Mouse (Mus musculus) neural tube, embryonic 11.5 days (tissue): ENCODE results near the gene Hoxc12. TPM values are rescaled to one million over a fixed set of nuclear protein-coding genes. Genes with fewer than 3 reads are reported as not detected.
A peak's percentile ranks its signal among the peaks of the same experiment; 100 is the strongest.

ENCODE experiments used
- ATAC-seq: fragments of 200-750 bp; cut with Nextera tagmentation; 2 replicates; pipeline ENCODE4 v1.8.0; 2017; ENCODE audit warnings: moderate number of reproducible peaks, mild to moderate bottlenecking, moderate TSS enrichment, moderate library complexity; ENCODE audit not compliant: insufficient read depth, low FRiP score, low TSS enrichment
- DNase-seq: peaks from one replicate; pipeline ENCODE4 v3.0.0-alpha.2; 2015; ENCODE audit warnings: low spot score
- H3K27ac ChIP-seq: fragments of 300-500 bp; sonication (generic); 2 replicates; pipeline ENCODE4 v1.5.1; 2014; ENCODE audit warnings: low read depth, mild to moderate bottlenecking, low read length
- H3K27me3 ChIP-seq: fragments of 300-500 bp; sonication (generic); 2 replicates; pipeline ENCODE4 v1.6.1; 2014; ENCODE audit warnings: mild to moderate bottlenecking, low read length, mixed read lengths; ENCODE audit not compliant: control insufficient read depth, insufficient read depth
- H3K36me3 ChIP-seq: fragments of 300-500 bp; sonication (generic); 2 replicates; pipeline ENCODE4 v1.6.1; 2014; ENCODE audit warnings: mild to moderate bottlenecking, low read length, moderate library complexity, mixed read lengths; ENCODE audit not compliant: control insufficient read depth, insufficient read depth
- H3K4me1 ChIP-seq: fragments of 300-500 bp; sonication (generic); 2 replicates; pipeline ENCODE4 v1.6.1; 2014; ENCODE audit warnings: low read length, mixed read lengths; ENCODE audit not compliant: control insufficient read depth, insufficient read depth
- H3K4me2 ChIP-seq: fragments of 300-500 bp; sonication (generic); 2 replicates; pipeline ENCODE4 v1.6.1; 2014; ENCODE audit warnings: low read depth, mild to moderate bottlenecking, moderate library complexity
- H3K4me3 ChIP-seq: fragments of 300-500 bp; sonication (generic); 2 replicates; pipeline ENCODE4 v1.5.1; 2014; ENCODE audit warnings: low read depth, low read length
- H3K9ac ChIP-seq: fragments of 300-500 bp; sonication (generic); 2 replicates; pipeline ENCODE4 v1.6.1; 2014; ENCODE audit warnings: mild to moderate bottlenecking, low read length
- H3K9me3 ChIP-seq: fragments of 300-500 bp; sonication (generic); 2 replicates; pipeline ENCODE4 v1.6.1; 2016; ENCODE audit warnings: low read length; ENCODE audit not compliant: control insufficient read depth
- WGBS: fragments of 180-500 bp; shearing (Covaris S2); extraction: QIAGEN DNeasy Blood & Tissue Kit; methylation state at CpG from one replicate; pipeline ENCODE4 v1.1.7; 2014; 5-methylcytosine and 5-hydroxymethylcytosine counted together
- polyA plus RNA-seq: library from polyadenylated mRNA; unstranded; fragments of >200 nt; fragmentation: Nextera tagmentation; extraction: Ambion mirVana; gene quantifications from 2 replicates; pipeline ENCODE4 v1.2.1, GENCODE M21; 2014

Gene Hoxc12
- polyA plus RNA-seq, 1 experiment from 2014 or later, result 4.6 TPM

DNA sequence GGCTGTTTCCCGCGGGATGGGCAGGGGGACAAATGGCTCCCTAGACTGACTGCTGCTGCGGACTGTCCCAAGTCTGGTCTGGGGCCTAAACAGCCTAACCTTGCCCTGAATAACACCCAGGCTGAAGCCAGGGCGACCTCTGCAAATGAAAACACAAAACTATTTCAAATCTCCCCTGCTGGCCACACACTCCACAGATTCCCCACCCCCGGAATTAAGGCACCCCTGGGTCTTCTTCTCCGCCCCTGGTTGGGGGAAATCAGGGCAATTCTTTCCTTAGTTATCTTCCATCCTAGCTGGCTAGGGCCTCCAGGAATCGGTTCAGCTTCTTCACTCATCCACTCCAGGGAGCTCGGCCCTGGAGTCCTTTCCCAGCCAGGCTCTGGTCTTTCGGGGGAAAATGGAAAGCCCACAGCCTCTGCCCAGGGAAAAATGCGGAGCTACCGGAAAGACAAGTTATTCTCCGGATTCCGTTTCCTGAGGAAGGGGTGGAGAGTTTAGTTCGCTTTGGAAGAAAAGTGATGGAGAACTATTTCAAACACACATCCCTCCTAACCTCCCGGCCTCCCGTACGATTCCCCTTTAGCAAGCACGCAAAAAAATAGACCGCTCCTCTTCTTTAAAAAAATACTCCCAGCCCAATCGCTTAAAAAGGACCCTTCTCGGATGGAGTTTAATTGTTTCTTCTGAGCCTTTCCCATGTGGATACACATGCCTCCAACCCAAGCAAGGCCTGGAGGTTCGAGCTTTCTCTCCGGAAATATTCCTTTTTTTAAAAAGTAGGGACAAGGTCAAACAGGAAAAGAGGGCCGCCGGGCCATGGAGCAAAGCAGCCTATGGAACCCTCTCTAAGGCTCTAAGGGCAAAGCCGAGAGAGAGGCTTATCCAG lies 28.7 kb downstream of the Hoxc12 start:
- peaks cover 91% of the 10 kb centered on the region for H3K27me3 ChIP-seq
- WGBS, result 3% methylated on average over 26 of the region's 26 CpGs
- H3K9ac ChIP-seq, result peak overlapping the region; percentile 77
- H3K4me1 ChIP-seq, result no peaks in the 10 kb centered on the region
- H3K9me3 ChIP-seq, result no peaks in the 10 kb centered on the region
- ATAC-seq, result no peak
- peak overlapping the region; percentile 57 for H3K4me2 ChIP-seq
- no peak for DNase-seq
- peak overlapping the region; percentile 95 for H3K4me3 ChIP-seq
- peak overlapping the region; percentile 78 for H3K27ac ChIP-seq
- no peaks in the 10 kb centered on the region for H3K36me3 ChIP-seq

DNA sequence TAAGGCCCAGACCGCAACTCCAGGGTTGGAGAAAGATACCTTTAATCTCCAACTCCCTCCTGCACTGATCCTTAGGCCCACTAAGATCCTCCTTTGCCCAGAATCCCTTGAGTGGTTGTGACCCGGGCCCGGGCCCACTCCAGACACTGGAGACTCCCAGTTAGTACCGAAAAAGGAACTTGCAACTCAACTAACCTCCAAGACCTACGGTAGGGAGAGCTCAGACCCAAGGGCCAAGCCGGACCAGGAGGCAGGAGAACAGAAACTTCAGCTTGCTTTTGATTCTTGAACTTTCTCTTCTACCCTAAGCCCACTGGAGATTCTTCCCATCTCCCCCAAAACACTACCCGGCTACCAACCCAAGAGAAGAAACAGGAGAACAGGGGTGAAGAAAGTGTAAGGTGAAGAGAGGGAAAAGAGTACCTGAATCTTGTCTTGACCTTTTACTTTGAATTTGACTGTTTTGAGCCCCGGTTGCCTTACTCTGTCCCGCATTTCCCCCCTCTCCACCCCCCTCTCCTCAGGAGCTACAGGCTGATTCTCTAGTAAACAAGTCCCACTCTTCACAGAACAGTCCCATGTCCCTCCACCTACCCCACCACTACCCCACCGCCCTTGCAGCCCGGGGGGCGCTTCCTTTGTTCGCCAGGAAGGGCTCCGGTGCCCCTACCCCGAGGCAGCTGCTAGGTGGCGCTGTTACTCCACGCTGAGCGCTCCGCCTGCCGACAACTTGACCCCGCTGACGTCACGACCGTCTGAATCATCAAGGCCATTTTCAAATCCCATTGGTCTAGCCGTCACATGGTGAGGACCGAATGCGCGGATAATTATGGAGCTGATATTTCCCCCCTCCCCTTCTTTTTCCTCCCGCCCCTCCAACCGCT lies 29.6 kb downstream of the Hoxc12 start:
- peak; percentile 84 for ATAC-seq
- Histone ChIP-seq H3K36me3 (no peaks in the 10 kb centered on the region), H3K27ac (peak overlapping the region; percentile 78), H3K4me3 (peak overlapping the region; percentile 95), H3K27me3 (peaks cover 87% of the 10 kb centered on the region), H3K4me1 (no peaks in the 10 kb centered on the region), H3K4me2 (peak overlapping the region; percentile 57), H3K9me3 (no peaks in the 10 kb centered on the region), H3K9ac (peak overlapping the region; percentile 90)
- under 1% methylated on average over 29 of the region's 30 CpGs for WGBS
- peak; percentile 90 for DNase-seq

DNA sequence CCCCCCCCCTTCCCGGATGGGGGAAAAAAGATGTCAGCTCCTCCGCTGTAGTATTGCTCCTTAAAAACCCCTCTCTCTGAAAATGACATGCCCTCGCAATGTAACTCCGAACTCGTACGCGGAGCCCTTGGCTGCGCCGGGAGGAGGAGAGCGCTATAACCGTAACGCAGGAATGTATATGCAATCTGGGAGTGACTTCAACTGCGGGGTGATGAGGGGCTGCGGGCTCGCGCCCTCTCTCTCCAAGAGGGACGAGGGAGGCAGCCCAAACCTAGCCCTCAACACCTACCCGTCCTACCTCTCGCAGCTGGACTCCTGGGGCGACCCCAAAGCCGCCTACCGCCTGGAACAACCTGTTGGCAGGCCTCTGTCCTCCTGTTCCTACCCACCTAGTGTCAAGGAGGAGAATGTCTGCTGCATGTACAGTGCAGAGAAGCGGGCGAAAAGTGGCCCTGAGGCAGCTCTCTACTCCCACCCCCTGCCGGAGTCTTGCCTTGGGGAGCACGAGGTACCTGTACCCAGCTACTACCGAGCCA lies 30.3 kb downstream of the Hoxc12 start, which contains the start of gene Hoxc10:
Hoxc10 (plus strand) TSS at position 21 of the 536 bp plus-strand sequence.
- no peaks in the 10 kb centered on the region for H3K4me1 ChIP-seq
- no peaks in the 10 kb centered on the region for H3K9me3 ChIP-seq
- peak within 1 kb of the TSS; percentile 95 for H3K4me3 ChIP-seq
- WGBS, result 3% methylated on average over 27 of the region's 27 CpGs
- H3K4me2 ChIP-seq, result peak within 1 kb of the TSS; percentile 57
- H3K27me3 ChIP-seq, result peaks cover 83% of the 10 kb centered on the region
- ATAC-seq (peak; percentile 17), DNase-seq (no peak)
- peak within 1 kb of the TSS; percentile 78 for H3K27ac ChIP-seq
- H3K36me3 ChIP-seq, result no peaks in the 10 kb centered on the region
- peak within 1 kb of the TSS; percentile 90 for H3K9ac ChIP-seq

DNA sequence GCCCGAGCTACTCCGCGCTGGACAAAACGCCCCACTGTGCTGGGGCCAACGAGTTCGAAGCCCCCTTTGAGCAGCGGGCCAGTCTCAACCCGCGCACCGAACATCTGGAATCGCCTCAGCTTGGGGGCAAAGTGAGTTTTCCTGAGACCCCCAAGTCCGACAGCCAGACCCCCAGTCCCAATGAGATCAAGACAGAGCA lies 30.7 kb downstream of the Hoxc12 start, which contains the start of gene Hoxc5:
Hoxc5 (plus strand) TSS at position 132 of the 199 bp plus-strand sequence.
- Histone ChIP-seq H3K27ac (peak within 1 kb of the TSS; percentile 78), H3K36me3 (no peaks in the 10 kb centered on the region), H3K9ac (peak within 1 kb of the TSS; percentile 90), H3K4me1 (no peaks in the 10 kb centered on the region), H3K4me2 (peak within 1 kb of the TSS; percentile 57), H3K27me3 (peaks cover 84% of the 10 kb centered on the region), H3K9me3 (no peaks in the 10 kb centered on the region), H3K4me3 (peak within 1 kb of the TSS; percentile 95)
- WGBS, result 2% methylated on average over 12 of the region's 12 CpGs
- ATAC-seq, result no peak
- no peak for DNase-seq

DNA sequence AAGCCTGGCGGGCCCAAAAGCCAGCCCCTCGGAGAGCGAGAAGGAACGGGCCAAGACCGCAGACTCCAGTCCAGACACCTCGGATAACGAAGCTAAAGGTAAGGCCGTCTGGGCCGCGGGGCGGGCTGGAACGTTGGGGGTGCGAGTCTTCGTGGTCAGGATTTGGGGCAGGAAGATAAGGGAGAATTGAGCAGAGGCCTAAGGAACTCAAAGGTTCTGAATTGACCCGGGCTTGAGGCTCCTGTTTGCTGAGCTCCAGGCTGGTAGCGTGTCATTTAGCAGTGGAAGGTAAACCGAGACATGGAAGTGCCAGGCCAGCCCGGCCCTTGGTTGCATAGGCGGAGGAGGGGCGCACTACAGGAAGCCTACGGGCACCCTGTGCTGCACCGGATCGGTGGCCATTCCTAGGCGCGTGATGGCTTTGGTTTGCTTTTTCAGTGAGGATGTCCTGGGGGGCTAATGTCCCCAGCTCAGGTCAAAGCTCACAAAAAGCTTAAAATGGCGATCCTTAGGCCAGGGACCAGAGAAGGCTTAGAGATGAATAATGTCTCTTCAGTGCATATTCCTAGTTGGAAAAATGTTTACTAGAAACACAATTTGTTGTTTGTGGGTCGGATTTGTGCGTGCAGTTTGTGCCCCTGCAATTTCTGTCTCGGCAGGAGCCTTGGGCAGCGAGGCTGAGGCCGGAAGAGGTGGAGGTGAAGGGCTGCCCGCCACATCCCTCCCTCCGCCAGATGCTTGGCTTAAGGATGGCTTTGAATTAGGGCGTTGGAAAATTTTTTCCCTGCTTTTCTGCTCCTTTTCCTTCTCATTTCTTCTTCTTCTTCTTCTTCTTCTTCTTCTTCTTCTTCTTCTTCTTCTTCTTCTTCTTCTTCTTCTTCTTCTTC lies 31.2 kb downstream of the Hoxc12 start:
- peak overlapping the region; percentile 95 for H3K4me3 ChIP-seq
- peaks cover 84% of the 10 kb centered on the region for H3K27me3 ChIP-seq
- H3K9me3 ChIP-seq, result no peaks in the 10 kb centered on the region
- H3K36me3 ChIP-seq, result no peaks in the 10 kb centered on the region
- H3K27ac ChIP-seq, result peak overlapping the region; percentile 78
- DNase-seq, result no peak
- H3K4me2 ChIP-seq, result peak overlapping the region; percentile 57
- under 1% methylated on average over 34 of the region's 34 CpGs for WGBS
- peak overlapping the region; percentile 90 for H3K9ac ChIP-seq
- no peak for ATAC-seq
- no peaks in the 10 kb centered on the region for H3K4me1 ChIP-seq

DNA sequence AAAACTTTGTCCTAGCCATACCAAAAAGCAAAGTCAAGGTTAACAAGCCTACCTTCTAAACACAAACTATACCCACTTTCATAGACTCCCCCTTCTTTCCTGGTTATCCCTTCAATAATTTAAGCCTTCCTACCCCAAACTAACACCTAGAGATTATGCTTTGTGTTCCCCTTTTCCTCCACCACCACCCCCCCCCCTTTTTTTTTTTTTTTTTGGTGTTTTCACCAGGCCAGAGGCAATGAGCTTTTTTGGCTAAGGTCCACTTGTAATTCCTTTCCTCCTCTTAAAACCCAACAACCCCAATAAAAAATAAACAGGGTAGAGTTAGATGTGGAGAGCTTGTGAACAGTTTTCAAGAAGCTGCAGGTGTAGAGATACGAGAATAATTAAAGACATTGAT lies 32.7 kb downstream of the Hoxc12 start:
- H3K36me3 ChIP-seq, result no peaks in the 10 kb centered on the region

DNA sequence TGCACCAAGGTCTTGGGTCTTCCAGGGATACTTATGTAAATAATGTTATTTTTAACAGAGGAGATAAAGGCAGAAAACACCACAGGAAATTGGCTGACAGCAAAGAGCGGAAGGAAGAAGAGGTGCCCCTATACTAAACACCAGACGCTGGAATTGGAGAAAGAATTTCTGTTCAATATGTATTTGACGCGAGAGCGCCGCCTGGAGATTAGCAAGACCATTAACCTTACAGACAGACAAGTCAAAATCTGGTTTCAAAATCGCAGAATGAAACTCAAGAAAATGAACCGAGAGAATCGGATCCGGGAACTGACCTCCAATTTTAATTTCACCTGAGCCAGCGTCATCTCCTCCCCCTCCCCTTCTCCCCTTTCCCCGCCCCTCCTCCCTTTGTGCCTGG lies 34.2 kb downstream of the Hoxc12 start:
- WGBS, result 1% methylated on average over 12 of the region's 12 CpGs
- peak overlapping the region; percentile 100 for H3K9ac ChIP-seq
- no peak for DNase-seq
- H3K27me3 ChIP-seq, result peaks cover 79% of the 10 kb centered on the region
- ATAC-seq, result no peak
- H3K4me3 ChIP-seq, result peak overlapping the region; percentile 95
- peak overlapping the region; percentile 90 for H3K4me2 ChIP-seq
- H3K9me3 ChIP-seq, result no peaks in the 10 kb centered on the region
- peak overlapping the region; percentile 51 for H3K27ac ChIP-seq
- H3K4me1 ChIP-seq, result no peaks in the 10 kb centered on the region
- no peaks in the 10 kb centered on the region for H3K36me3 ChIP-seq

More for the DNA sequence above, 32.7 kb downstream of the Hoxc12 start:
- peak overlapping the region; percentile 90 for H3K4me2 ChIP-seq
- H3K27ac ChIP-seq, result no peak overlapping the region
- peaks cover 83% of the 10 kb centered on the region for H3K27me3 ChIP-seq
- DNase-seq (no peak), ATAC-seq (no peak)
- H3K4me3 ChIP-seq, result peak overlapping the region; percentile 95
- 23% methylated on average over 1 of the region's 1 CpGs for WGBS
- H3K9me3 ChIP-seq, result no peaks in the 10 kb centered on the region
- H3K9ac ChIP-seq, result peak overlapping the region; percentile 90
- H3K4me1 ChIP-seq, result no peaks in the 10 kb centered on the region

DNA sequence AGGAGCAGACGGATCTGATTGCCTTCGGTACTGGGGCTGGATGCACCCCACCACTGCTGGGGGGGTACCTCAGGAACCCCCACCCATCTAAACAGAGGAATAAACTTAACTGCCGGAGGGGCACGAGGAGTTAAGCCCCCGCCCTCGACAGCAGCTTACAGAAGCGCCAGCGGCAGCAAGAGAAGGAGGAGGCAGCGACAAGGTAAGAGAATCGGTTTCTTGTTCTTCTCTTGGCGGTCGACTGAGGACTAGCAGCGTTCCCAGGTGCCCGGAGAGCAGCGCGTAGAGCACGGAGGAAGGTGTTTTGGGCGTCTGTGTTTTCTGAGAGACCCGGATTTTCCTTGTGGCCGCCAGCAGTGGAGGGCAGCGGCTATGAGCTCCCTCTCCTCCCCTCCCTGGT lies 35.7 kb downstream of the Hoxc12 start:
- Histone ChIP-seq H3K36me3 (no peaks in the 10 kb centered on the region), H3K9ac (peak overlapping the region; percentile 100), H3K4me1 (0 out of 2 replicates have a peak, but pooled peaks cover 2% of the 10 kb centered on the region), H3K4me2 (peak overlapping the region; percentile 90), H3K27me3 (peaks cover 78% of the 10 kb centered on the region), H3K4me3 (peak overlapping the region; percentile 95), H3K27ac (peak overlapping the region; percentile 83), H3K9me3 (no peaks in the 10 kb centered on the region)
- WGBS, result under 1% methylated on average over 21 of the region's 21 CpGs
- ATAC-seq (no peak), DNase-seq (peak; percentile 56)
